Mouse (Mus musculus): ENCODE results near the gene Bglap3.

DNA sequence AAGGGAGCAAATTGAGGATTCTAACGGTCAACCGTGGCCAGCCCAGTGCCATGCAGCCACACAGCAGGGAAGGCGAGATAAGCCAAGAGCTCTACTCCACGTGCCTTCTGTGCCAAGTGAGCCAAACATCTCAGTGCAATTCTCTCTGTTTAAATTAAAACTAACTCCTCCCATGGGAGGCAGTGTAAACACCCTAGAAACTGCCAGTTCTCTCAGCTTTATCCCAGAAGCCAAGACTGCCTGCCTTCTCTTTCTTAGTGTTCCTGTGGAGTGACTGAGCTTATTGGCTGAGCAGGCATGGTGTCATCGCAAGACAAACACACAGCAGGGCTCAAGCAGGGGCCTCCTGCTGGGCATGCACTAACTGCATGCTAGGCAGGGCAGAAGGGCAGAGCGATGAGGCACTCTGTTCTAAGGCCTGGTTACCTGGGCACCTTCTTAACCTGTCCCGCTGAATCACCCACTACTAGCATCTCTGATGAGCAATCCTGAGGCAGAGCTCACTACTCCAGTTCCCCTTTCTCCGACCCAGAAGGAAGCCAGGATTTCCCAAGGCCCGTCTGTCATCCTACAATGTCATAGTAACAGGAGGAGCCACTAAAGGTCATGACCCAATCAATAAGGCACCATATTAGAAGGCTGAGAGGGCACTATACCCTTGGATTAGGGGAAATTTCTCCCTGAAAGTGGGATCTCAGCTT is 49.6 kb upstream of the Bglap3 start:
- TF ChIP-seq TAL1 (IDR thresholded peaks at IDR 0.05; ENCODE audit: low read length) (no peak), GATA1 (IDR thresholded peaks at IDR 0.05; ENCODE audit: low read length) (no peak)
